Mouse (Mus musculus) left cerebral cortex, adult 11 months (tissue): ENCODE results near the gene Sstr4.

ENCODE experiments used
- DNase-seq: peaks from one replicate; pipeline ENCODE4 v3.0.0; 2022; ENCODE audit warnings: low spot score

Gene Sstr4

DNA sequence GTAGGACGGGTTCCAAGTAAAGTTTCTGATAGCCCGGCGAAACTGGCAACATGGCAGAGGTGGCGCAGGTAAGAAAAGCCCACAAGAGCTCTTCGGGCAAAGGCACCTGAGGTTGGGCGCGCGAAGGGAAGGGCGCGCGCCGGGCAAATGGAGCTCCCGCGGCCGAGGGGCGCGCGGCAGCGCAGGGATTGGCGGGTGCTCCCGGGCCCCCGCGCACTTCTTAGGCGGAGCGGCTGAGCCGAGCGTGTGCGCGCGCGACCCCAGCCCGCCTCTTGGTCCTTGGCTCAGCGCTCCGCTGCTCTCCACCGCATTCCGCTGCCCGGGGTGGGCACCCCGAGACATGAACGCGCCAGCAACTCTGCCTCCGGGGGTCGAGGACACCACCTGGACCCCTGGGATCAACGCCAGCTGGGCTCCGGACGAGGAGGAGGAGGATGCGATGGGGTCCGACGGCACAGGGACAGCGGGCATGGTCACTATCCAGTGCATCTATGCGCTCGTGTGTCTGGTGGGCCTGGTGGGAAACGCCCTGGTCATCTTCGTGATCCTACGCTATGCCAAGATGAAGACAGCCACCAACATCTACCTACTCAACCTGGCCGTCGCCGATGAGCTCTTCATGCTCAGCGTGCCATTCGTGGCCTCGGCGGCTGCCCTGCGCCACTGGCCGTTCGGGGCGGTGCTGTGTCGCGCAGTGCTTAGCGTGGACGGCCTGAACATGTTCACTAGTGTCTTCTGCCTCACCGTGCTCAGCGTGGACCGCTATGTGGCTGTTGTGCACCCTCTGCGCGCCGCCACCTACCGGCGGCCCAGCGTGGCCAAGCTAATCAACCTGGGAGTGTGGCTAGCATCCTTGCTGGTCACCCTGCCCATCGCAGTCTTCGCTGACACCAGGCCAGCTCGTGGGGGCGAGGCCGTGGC is at the start of gene Sstr4:
Sstr4 (plus strand) TSS at position 214 of the 921 bp plus-strand sequence.
- DNase-seq, result no peak

DNA sequence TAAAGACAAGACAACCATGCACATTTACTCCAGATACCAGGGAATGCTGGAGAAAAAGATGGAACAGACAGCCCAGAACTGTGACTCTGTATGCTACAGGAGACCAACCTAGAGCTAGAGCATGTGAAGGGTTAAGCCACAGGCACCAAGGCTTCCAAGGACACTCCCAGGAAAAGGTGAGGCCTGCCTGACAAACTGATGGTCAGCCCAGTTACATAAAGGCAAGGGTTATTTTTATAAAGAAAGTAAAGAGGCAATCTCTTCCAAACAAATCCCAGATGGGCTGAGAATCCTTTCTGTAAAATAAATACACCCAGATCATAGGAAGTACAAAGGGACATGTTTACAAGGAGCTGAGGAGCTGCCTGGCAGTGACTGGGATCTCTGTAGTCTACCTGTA is 49.8 kb upstream of the Sstr4 start:
- DNase-seq, result no peak

DNA sequence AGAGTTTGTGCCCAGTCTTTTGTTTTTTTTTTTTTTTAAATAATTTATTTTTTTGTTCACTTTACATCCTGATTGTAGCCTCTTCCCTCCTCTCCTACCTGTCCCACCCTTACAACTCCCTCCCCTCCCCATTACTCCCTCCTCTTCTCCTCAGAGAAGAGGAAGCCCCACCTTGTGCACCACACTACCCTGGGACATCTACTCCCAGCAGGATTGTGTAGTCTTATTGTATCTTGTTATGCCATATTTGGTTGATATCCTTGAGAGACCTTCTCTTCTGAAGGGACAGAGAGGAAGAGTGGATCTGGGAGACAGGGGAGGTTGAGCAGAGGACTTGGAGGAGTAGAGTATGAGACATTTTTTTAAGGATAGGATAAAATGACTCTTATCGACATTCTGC is 48.2 kb upstream of the Sstr4 start:
- DNase-seq, result no peak

DNA sequence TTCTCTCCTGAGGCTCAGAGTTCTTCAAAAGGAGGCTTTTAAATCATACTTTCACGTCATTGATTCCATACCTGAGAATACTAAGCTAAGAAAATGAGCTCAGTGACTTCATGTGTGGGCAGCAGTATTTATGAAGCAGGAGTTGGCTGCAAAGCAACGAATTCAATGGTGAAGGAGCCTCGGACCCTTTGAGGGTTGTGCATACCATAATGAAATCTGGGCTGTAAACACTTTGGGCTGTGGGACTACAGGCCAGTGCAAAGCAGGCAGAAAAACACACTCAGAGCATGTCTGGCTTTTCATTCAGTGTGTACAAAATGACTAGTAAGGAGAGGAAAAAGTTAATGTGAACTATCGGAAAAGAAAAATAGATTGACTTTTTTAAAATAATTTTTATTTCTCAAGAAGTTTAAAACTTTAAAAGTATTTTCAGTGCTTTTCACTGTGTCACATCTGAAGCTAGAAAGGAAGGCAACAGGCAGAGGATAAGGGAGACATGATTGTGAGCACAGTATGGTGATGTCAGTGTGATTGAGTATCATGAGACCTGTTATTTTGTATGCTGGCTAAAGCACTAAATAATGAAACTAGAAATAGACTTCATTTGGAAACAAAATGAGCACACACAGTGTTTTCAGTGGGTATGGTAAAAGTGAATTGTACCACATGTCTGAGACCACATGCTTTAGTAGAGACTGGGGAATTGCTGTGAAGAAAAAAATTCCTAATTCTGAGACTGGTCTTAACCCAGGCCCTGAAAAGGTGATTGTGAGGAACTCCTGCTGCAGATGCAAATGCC is 45.4 kb upstream of the Sstr4 start:
- DNase-seq, result no peak

DNA sequence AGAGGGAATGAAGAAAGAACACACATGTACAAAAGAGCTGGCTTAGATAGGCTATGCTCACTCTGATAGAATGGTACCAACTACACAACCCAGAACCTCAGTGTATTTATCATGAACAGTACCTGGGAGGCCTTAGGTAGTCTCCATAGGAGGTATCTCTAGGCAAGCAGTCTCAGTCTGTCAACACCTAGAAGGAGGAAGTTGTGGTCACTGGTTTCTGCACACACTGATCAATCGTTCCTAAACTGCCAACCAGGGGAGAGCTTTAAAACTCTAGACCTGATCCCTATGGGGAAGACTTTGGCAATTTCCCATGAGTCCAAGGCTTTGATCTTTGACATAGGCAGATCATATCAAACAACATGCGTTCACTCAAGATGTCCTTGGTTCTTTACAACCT is 44.7 kb upstream of the Sstr4 start:
- DNase-seq, result no peak

DNA sequence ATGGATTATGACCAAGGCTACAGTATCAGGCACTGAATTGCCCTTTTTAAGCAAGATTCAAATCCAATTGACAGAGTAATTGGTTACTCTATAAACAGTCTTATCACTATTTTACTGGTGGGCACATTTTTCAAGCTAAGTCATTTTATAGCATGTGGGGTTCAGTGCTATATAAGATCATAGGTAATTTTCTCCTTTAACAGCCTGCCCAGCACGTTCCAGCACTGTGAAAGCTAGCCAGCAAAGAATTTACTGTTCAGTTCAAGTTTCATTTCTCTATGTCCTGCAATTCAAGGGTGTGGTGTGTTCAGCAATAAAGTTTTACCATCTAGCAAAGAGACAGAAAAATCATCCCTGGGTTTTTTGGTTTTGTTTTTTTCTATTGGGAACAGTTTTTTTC is 42.5 kb upstream of the Sstr4 start:
- no peak for DNase-seq

DNA sequence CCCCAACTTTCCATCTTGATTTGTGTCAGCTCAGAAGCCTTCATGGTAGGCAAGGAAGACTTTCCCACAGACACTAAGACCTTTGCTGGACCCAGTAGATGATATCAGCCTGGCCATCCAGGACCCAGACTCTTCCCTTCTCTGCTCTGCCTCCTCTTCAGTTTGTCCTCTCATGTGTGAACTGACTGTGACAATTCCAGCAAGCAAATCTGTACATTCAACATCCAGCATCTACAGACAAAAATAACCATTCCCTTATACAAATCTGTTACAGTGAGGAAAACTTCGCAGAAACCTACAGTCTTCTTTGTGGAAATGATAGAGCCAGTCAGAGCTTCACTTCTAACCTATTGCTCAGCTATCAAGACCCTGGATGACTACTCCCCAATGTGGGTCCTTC is 38.0 kb upstream of the Sstr4 start:
- no peak for DNase-seq

DNA sequence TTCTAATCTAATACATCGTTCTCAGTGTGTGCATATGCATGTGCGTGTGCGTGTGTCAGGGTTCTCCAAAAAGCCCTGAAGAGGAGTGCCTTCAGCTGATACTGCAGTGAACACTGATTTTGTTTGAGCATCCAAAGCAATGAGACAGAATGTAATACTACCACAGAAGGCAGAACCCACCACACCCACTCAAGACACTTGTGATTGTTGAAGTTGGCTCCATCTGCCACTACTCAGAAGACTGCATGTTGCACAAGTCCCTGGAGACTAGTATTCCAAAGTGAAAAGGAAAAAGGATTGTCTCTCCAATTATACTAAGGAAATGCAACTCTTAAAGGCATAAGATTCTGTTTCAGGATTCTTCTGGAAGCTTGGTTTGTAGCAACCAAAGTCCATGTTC is 30.6 kb upstream of the Sstr4 start:
- peak; percentile 56 for DNase-seq

DNA sequence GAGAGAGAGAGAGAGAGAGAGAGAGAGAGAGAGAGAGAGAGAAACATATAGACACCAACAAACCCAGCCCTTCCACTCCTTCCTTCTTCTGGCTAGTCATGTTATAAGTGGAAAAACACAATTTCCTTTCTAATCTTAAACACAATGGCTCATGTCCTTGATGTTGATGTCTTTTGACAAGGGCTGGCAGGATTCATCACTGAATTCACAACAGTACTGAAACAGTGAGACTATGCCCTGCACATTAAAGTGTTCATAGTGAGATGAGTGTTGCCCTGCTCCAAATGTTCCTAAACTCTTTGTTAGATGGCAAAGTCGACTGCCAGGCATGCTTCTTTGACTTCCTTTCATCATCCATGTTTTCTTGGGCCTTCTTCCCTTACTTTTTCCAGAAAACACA is 29.9 kb upstream of the Sstr4 start:
- DNase-seq, result no peak

DNA sequence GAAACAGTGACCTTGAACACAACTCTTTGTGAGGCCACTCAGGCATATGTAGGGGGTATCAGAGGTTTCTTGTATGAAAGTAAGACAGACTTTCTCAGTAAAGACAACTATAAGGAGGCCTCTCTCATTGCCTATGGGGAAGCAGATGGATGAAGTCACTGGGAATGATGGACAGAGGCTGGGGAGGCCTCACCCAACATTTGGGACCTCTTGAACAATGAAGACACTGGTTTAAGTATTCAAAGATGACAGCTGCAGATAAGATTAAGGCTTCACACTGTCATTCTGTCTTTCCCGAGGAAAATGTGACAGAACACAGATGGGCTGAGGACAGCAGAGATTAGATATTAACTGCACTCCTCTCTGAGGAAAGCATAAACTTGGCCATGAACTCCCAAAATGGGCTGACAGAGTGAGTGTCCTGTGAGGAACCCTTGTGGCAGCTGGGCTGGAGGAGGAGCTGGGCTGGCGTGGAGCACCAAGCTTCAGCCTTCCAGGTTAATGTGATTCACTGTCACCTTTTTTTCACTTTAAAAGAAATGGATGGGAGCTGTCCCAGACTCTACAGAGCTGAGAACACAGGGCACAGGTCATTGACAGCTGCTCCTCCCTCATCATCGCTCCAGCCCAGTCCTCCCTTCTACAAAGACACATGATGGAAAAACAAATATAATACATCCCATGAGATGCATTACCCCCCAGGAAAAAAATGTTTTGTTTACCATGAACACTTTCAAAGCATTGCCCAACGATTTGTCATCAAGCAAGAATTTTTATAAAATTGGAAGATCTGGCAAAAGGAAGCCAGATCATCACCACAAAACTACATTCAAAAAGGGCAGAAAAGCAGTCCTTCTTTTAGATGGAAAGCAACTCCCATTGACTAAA is 23.2 kb upstream of the Sstr4 start:
- DNase-seq, result no peak

DNA sequence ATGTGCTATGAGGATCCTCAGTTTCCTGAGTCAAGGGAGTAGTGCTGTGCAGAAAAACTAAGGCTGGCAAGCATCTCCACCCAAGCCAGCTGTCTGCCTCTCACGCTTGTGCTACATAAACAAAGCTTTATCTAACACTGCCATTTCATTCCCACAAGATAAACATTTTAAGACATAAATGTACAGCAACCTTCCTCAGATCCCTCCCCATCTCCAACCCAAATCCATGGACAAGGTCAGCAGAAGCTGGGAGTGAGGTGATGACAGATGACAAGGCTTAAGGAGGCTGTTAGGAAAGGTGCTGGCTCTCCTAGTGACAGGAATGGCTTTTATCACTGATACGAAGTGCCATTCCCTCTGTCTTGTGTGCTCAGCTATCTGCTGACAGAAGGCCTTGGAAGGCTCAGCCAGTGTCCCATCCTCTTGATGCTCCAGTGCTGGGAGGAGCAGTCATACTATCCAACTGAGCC is 21.5 kb upstream of the Sstr4 start:
- no peak for DNase-seq

DNA sequence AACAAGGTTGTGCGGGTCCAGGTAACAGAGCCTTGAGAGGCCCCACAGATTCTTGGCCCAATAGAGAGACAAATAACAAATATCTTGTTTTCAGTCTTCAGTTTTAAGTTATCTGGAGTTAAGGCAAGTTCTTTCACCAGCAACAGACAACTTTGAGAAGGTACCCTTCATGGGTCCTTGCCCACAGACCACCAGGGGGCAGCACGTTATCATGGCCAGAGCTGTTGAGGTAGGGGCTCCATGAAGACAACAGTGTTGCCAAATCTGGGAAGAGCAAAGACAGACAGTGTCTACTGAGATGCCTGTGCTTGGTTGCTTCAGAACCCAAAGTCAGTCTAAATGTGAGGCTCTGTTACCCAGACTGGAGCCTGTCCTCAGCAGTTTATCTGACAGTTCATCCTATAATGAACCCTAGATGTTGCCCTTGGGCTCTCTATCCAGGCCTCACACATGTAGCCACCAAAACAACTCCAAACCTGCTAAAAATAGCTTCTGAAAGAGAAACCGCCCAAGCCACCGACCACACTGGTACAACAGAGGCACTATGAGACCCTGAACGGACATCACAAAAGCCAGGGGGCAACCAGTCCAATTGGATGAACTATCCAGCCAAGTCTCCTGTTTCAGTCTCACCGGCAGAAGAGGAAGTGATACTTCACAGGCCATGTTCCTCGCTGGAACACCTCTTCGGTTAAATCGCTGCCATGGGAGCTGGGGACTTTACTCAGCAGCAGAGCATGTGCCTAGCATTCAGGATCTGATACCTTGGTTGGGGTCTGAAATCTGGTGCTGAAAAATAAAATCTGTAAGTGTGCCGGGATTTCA is 19.6 kb upstream of the Sstr4 start:
- no peak for DNase-seq

DNA sequence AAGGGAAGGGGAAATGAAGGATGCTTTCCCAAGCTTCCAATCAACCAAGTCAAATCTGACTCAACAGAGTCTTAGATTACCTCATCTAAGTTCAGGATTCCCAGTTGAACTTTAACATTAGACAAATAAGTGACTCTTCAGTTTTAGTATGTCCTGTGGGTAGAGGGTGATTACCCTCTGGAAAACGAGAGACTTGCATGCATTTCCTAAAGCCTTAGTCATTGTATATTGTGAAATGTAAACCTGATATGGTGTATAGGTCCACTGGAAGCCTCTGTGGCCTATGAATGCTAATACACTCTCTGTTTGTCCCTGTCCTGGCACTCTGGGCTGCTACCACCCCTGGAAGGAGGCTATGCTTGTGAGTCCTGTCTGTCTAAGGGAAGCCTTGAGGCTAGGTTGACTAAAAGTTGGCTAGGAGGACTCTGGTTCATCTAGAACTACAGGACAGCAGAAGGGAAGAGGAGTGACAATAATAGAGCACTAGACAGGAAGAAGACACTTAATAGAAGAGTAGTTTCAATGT is 16.3 kb upstream of the Sstr4 start:
- no peak for DNase-seq

DNA sequence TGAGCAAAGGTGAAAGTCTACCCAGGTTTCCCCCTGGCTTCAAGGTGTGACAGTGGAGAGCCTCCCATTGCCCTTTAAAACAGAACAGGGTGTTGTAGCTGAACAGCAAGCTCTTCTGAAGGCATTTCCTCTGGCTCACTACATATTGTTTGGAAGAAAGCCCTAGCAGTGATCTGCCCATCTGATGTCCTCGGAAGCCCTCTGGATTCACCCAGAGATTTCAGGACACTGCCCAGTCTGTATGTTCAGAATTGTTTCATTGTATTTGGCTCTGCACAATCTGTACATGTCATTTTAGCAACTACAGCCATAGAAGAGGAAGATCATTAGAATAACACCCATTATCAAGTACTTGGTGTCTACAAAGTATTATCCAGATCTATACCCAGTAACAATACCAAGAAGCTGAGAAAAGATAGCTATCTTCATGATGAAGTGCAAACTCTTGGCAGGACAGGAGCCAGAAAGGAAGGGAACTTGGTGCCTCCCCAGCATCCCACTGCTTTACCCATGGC is 15.2 kb upstream of the Sstr4 start:
- DNase-seq, result no peak

DNA sequence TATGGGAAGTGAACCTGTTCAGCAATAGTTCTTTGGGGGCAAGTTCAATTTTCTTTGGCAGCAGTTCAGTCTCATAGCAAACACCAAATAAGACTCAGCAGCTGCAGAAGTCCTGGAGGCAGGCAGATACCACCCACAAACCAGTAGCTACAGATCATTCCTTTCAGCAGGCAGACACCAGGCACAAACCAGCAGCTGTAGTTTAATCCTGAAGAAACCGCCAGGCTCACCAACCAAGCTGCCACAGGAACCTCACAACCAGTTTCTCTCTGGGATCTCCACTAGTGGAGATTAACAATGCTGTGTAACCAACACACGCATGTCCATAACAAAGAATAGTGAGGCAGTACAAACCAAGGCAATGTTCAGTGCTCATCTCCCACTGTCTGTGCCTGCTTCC is 14.1 kb upstream of the Sstr4 start:
- DNase-seq, result no peak

DNA sequence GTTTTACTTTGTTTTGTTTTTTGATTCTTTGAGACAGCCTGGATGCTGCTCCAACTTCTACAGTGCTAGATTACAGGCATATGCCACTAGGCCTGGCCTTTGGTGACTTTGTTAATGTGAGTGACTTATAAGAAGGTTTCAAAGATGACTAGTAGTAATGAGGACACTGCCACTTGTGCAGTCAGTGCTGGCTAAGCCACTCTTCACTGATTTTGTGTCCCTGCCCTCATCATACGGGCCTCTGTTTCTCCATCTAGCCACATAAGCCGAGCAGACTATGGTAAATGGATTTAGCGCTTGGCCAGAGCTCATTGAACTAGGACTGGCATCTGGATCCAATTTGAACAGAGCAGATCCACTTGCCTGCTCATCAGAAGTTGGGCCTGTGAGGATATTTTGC is 8.7 kb upstream of the Sstr4 start:
- DNase-seq, result no peak

DNA sequence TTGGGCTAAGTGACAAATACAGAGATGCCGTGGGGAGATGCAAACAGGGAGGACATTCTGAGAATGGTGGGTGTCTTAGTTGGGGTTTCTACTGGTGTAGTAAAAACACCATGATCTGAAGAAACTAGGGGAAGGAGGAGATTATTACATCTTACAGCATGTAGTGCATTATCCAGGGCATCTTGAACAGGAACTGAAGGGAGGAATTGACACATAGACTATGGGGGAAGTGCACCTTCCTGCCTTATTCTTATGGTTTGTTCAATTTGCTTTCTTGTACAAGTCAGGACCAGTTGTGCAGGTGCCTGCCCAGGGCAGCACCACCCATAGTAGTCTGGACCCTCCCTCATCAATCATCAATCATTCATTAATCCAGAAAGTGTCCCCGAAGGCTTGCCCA is 8.2 kb upstream of the Sstr4 start:
- no peak for DNase-seq

DNA sequence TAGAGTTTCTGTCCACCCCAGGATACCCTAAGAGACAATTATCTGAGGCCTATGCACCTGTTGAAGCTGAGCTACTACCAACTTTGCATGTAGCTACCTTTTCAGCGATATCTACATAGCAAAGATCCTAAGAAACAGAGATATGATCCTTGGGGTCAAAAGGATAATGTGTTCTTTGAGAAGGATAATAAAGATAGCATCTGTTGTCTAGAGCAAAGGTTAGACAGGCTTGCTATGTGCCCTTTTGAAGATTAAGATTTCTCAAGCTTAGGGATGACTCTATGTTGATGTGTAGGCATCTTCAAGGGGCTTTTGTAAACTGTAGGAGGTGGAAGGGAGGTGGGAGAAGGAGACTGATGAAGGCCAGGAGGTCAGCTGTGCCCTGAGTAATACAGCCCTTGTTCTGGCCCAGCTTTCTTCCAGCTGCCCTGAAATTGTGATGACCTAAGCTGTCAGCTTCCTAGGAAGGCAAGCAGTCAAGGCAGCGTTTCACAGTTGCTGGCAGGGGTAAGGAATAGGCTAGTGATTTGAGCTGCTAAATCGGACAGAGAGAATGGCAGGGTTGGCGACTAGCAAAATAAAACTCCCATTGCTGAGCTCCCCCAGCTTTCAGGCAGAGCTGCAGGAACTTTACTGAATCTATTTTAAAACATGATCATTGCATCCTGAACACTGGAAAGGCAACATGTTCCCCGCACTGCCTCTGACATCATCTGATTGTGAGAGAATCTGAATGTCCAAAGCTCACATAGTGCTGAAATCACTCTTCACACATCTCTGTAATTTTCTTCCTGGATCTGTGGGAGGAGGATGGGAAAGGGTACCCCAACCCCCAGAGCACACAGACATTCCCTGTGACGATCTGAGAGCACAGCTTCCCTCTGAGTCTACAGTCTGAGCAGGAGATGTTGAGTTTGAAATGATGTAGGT is 7.2 kb upstream of the Sstr4 start:
- DNase-seq, result no peak

DNA sequence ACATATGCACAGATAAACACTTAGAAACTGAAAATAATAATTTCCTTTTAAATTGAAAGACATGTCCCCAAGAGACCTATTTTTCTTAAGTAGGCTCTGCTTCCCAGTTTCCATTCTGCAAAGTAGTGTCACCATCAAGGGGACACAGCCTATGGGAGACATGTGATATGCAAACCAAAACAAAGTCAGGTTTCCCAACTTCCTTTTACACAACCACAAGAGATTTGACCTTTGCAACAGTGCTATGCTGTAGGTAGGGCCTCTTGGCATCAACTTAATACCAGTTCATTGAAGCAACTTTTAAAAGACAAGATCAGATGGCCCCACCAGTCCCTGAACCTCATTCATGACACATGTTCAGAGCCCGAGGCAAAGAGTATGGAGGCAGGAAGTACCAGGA is 2.0 kb upstream of the Sstr4 start:
- no peak for DNase-seq

DNA sequence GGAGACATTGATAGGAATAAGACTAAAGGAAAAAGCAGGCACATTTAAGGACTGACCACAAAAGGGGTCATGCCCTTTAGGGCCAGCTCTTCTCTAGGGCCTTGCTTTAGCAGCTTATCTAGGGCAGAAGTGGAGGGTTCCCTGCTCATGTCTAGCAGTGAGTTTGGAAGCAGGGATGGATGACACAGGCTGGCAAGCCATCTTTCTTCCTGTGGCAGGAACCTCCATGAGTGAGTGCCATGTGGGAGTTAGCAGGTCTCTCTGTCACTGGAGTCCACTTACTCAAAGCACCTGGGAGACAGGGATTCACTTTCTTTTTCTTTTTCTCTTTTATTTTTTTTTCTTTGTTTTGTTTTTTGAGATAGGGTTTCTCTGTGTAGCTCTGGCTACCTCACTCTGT is 1.3 kb upstream of the Sstr4 start:
- no peak for DNase-seq
